Mouse (Mus musculus): ENCODE measurements around the gene Spon1.

DNA sequence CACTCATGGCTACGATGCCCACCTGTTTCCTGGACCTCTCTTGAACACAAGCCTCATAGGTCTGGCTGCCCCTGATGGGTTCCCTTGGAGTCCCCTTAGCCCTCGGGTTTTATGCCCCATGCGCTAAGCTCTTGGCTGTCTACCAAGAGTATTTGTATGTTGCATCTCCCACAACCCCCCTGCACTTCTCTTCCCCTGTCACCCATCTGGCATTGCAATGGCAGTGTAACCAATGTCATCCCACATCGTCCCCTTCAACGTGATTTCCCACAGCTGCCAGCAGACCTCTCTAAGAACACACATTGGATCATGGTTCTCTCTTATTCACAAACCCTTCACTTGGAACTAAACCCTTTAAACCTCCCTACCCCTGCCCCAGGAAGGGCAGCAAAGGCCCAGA, 239.7 kb downstream of the Spon1 start:
- TF ChIP-seq CTCF (IDR thresholded peaks at IDR 0.05; ENCODE audit: low read depth), result no peak
- no peak for TF ChIP-seq EP300 (IDR thresholded peaks at IDR 0.05; ENCODE audit: low read depth)
